Mouse (Mus musculus) cortical plate, adult 2 months (tissue): Measurements from ENCODE around the gene Cds1.

Source experiments
- CTCF ChIP-seq: fragments of 200-500 bp; IDR thresholded peaks from 2 replicates; pipeline ENCODE4 v1.5.1; 2011; ENCODE audit warnings: mild to moderate bottlenecking, control low read depth, low read length; ENCODE audit not compliant: insufficient read depth; ENCODE audit errors: extremely low read depth
- POLR2A ChIP-seq: fragments of 200-500 bp; IDR thresholded peaks from 2 replicates; pipeline ENCODE4 v1.6.1; 2011; ENCODE audit warnings: mild to moderate bottlenecking, low read length, control low read depth; ENCODE audit not compliant: insufficient read depth; ENCODE audit errors: extremely low read depth

GRCm38 (mm10) chr5:101772621-101773020 lies 7.7 kb downstream of the Cds1 start:
- TF ChIP-seq POLR2A: no peak
- TF ChIP-seq CTCF: no peak
